9 mouse cellular contexts compared by ENCODE assay signal in the genomic region with DNA sequence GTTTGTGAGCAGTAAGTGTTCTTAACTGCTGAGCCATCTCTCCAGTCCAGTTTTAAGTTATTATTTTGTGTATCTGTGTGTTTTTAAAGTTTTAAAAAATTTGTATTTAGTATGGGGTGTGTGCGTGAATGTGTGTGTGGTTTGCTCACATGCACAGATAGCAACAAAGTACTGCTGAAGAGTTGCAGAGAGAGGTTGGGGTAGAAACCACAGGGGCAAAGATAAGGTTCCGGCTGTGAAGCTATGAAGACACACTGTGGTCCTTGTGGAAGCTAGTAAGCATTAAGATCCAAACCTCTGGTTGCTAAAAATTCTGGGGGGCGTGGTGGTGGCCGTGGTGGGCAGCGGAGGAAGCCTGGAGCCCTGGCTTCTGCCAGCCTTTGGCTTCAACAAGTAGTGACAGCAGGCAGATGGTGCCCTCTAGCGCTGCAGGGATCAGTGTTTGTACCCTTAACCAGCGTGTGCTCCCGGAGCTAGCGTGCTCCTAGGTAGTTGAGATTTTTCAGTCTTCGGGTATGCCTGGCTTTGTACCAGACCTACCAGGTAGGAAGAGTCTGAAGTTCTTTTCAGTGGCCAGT. TPM values are rescaled to one million over a fixed set of nuclear protein-coding genes. Genes with fewer than 3 reads are reported as not detected.
DNase-seq lines count a peak whose midpoint lies in the region; ATAC-seq and TF ChIP-seq lines count a peak whose summit lies in the region.
"Had no signal": no experiment of that assay in that cellular context is flagged by ENCODE, and none has a peak within 500 bp of the region (broad histone marks: within the 10 kb centered on the region; RNA-seq: fewer than 3 reads in every experiment).

No protein-coding gene starts in this region.

- WGBS in hindbrain, postnatal 0 days: 46% methylated on average over 10 of the region's 10 CpGs
- WGBS in hindbrain, embryonic 13.5 days: 52% methylated on average over 10 of the region's 10 CpGs
- WGBS in intestine, embryonic 16.5 days: 49% methylated on average over 10 of the region's 10 CpGs

- ATAC-seq in hindbrain, postnatal 0 days: no peak
- no peak for ATAC-seq in hindbrain, embryonic 13.5 days (ENCODE audit: low FRiP score)
- ATAC-seq in monocyte, adult 5-6 weeks (replicated peaks; ENCODE audit: insufficient number of reproducible peaks, low FRiP score, low TSS enrichment, poor library complexity, severe bottlenecking): 0 out of 2 replicates have a peak, but pooled peaks have one; percentile 16
- no peak for ATAC-seq in intestine, embryonic 16.5 days

- no peaks in the 10 kb centered on the region for H3K36me3 ChIP-seq in hindbrain, postnatal 0 days (ENCODE audit: insufficient read depth, low read length)
- H3K36me3 ChIP-seq in hindbrain, embryonic 13.5 days: no peaks in the 10 kb centered on the region
- H3K36me3 ChIP-seq in intestine, embryonic 16.5 days (ENCODE audit: control insufficient read depth, insufficient read depth, low read length): no peaks in the 10 kb centered on the region
- H3K36me3 ChIP-seq: hindbrain, embryonic 15.5 days had no signal

- no peak overlapping the region for H3K4me2 ChIP-seq in hindbrain, postnatal 0 days (ENCODE audit: low read depth, low read length)
- no peak overlapping the region for H3K4me2 ChIP-seq in hindbrain, embryonic 13.5 days
- H3K4me2 ChIP-seq in intestine, embryonic 16.5 days (ENCODE audit: low read depth, low read length): no peak overlapping the region
- H3K4me2 ChIP-seq: hindbrain, embryonic 15.5 days had no signal

- no peak overlapping the region for H3K9ac ChIP-seq in hindbrain, postnatal 0 days (replicated peaks; ENCODE audit: low read length)
- no peak overlapping the region for H3K9ac ChIP-seq in hindbrain, embryonic 13.5 days
- no peak overlapping the region for H3K9ac ChIP-seq in intestine, embryonic 16.5 days (ENCODE audit: low read depth, low read length)
- H3K9ac ChIP-seq: hindbrain, embryonic 15.5 days had no signal

- H3K27me3 ChIP-seq in hindbrain, postnatal 0 days (ENCODE audit: insufficient read depth, low read length): no peaks in the 10 kb centered on the region
- no peaks in the 10 kb centered on the region for H3K27me3 ChIP-seq in hindbrain, embryonic 13.5 days
- no peaks in the 10 kb centered on the region for H3K27me3 ChIP-seq in intestine, embryonic 16.5 days (replicated peaks; ENCODE audit: control insufficient read depth, insufficient read depth, low read length)
- H3K27me3 ChIP-seq: hindbrain, embryonic 15.5 days had no signal

- H3K27ac ChIP-seq in hindbrain, postnatal 0 days: no peak overlapping the region
- H3K27ac ChIP-seq in hindbrain, embryonic 13.5 days: no peak overlapping the region
- no peak overlapping the region for H3K27ac ChIP-seq in intestine, embryonic 16.5 days (ENCODE audit: low read length)
- H3K27ac ChIP-seq: hindbrain, embryonic 15.5 days had no signal

- no peaks in the 10 kb centered on the region for H3K9me3 ChIP-seq in hindbrain, postnatal 0 days (ENCODE audit: low read length)
- no peaks in the 10 kb centered on the region for H3K9me3 ChIP-seq in hindbrain, embryonic 13.5 days
- H3K9me3 ChIP-seq in intestine, embryonic 16.5 days (ENCODE audit: control insufficient read depth, low read length): no peaks in the 10 kb centered on the region
- H3K9me3 ChIP-seq: hindbrain, embryonic 15.5 days had no signal

- DNase-seq in hindbrain, postnatal 0 days (ENCODE audit: low spot score): peak; percentile 55
- DNase-seq in T-cell, adult 2 months (ENCODE audit: low spot score): peak; percentile 49
- peak; percentile 47 for DNase-seq in embryo, embryonic 11 days
- peak; percentile 73 to 88 for DNase-seq in kidney, postnatal 36 days
- peak; percentile 77 for DNase-seq in thymus, postnatal 25 days

- peak; percentile 59 for TF ChIP-seq CTCF in hindbrain, postnatal 0 days (IDR thresholded peaks at IDR 0.05; ENCODE audit: low read depth)

- H3K4me1 ChIP-seq in hindbrain, postnatal 0 days (ENCODE audit: insufficient read depth, low read length): 0 out of 2 replicates have a peak, but pooled peaks cover 5% of the 10 kb centered on the region
- peaks cover 5% of the 10 kb centered on the region for H3K4me1 ChIP-seq in hindbrain, embryonic 13.5 days (replicated peaks)
- H3K4me1 ChIP-seq in intestine, embryonic 16.5 days (ENCODE audit: control insufficient read depth, insufficient read depth, low read length): peaks cover 6% of the 10 kb centered on the region; the same call in 1 of the 2 replicates

- no peak overlapping the region for H3K4me3 ChIP-seq in hindbrain, postnatal 0 days (ENCODE audit: low read length)
- H3K4me3 ChIP-seq in hindbrain, embryonic 13.5 days: no peak overlapping the region
- H3K4me3 ChIP-seq in intestine, embryonic 16.5 days (ENCODE audit: low read length): no peak overlapping the region
- H3K4me3 ChIP-seq: hindbrain, embryonic 15.5 days had no signal

RNA-seq across cellular contexts. Expression of a gene that starts 13.7 kb away (rescaled TPM):
- total RNA-seq in hindbrain, postnatal 0 days (2014; rRNA removed): 124 and 125 TPM in 2 replicates
- 77.3 and 77.6 TPM in 2 replicates for polyA plus RNA-seq in hindbrain, postnatal 0 days (2015; fragmentation: Nextera tagmentation; extraction: Ambion mirVana)
- polyA plus RNA-seq in hindbrain, embryonic 13.5 days (2015; fragmentation: Nextera tagmentation; extraction: Ambion mirVana): 60.0 and 62.4 TPM in 2 replicates
- 9.0 to 122 TPM (median 12.6 TPM) in 3 replicates for total RNA-seq in monocyte, adult 5-6 weeks (2017)
- 81.3 and 83.5 TPM in 2 replicates for polyA plus RNA-seq in intestine, embryonic 16.5 days (2015; fragmentation: Nextera tagmentation; extraction: Ambion mirVana)

RNA-seq across cellular contexts. Expression of a gene that starts 20.6 kb away (rescaled TPM):
- 89.3 and 91.2 TPM in 2 replicates for total RNA-seq in hindbrain, postnatal 0 days (2014; rRNA removed)
- polyA plus RNA-seq in hindbrain, postnatal 0 days (2015; fragmentation: Nextera tagmentation; extraction: Ambion mirVana): 41.7 and 44.2 TPM in 2 replicates
- polyA plus RNA-seq in hindbrain, embryonic 13.5 days (2015; fragmentation: Nextera tagmentation; extraction: Ambion mirVana): 31.4 and 35.6 TPM in 2 replicates
- 19.1 to 27.0 TPM (median 23.6 TPM) in 3 replicates for total RNA-seq in monocyte, adult 5-6 weeks (2017)
- 58.2 and 58.3 TPM in 2 replicates for polyA plus RNA-seq in intestine, embryonic 16.5 days (2015; fragmentation: Nextera tagmentation; extraction: Ambion mirVana)

RNA-seq across cellular contexts. Expression of a gene that starts 28.0 kb away (rescaled TPM):
- 15.8 and 27.5 TPM in 2 replicates for total RNA-seq in hindbrain, postnatal 0 days (2014; rRNA removed)
- 8.0 and 9.8 TPM in 2 replicates for polyA plus RNA-seq in hindbrain, postnatal 0 days (2015; fragmentation: Nextera tagmentation; extraction: Ambion mirVana)
- 10.4 and 11.7 TPM in 2 replicates for polyA plus RNA-seq in hindbrain, embryonic 13.5 days (2015; fragmentation: Nextera tagmentation; extraction: Ambion mirVana)
- 4.7 to 22.7 TPM (median 19.3 TPM) in 3 replicates for total RNA-seq in monocyte, adult 5-6 weeks (2017)
- 8.3 and 10.2 TPM in 2 replicates for polyA plus RNA-seq in intestine, embryonic 16.5 days (2015; fragmentation: Nextera tagmentation; extraction: Ambion mirVana)
